Mouse (Mus musculus) stomach, postnatal 0 days (tissue): ENCODE measurements at regions not wholly inside any gene's neighbourhood (a gene's known extent, or its start where the extent isn't known, plus 50 kb on each side); places are given as distances from the start of the nearest gene placed in this dataset. TPM values are rescaled to one million over a fixed set of nuclear protein-coding genes. Genes with fewer than 3 reads are reported as not detected.
"Not testable (repeated sequence)": the region's sequence is repeated elsewhere in the genome, so short reads cannot be mapped to it uniquely, and the experiment has no call there.

Source experiments
- ATAC-seq: fragments of 200-750 bp; cut with Nextera tagmentation; 2 replicates; pipeline ENCODE4 v1.8.0; 2017; ENCODE audit not compliant: low FRiP score, low TSS enrichment
- DNase-seq: peaks from one replicate; pipeline ENCODE4 v3.0.0-alpha.2; 2016; ENCODE audit warnings: low spot score
- H3K27ac ChIP-seq: fragments of 300-500 bp; sonication (generic); replicated peaks from 2 replicates; pipeline ENCODE4 v1.5.1; 2014; ENCODE audit warnings: mild to moderate bottlenecking, control low read depth
- H3K27me3 ChIP-seq: fragments of 300-500 bp; sonication (generic); 2 replicates; pipeline ENCODE4 v1.6.1; 2014; ENCODE audit warnings: low read length; ENCODE audit not compliant: control insufficient read depth, insufficient read depth
- H3K36me3 ChIP-seq: fragments of 300-500 bp; sonication (generic); 2 replicates; pipeline ENCODE4 v1.6.1; 2014; ENCODE audit warnings: low read length, mixed read lengths; ENCODE audit not compliant: control insufficient read depth, insufficient read depth
- H3K4me1 ChIP-seq: fragments of 300-500 bp; sonication (generic); replicated peaks from 2 replicates; pipeline ENCODE4 v1.6.1; 2014; ENCODE audit warnings: antibody characterized with exemption; ENCODE audit not compliant: control insufficient read depth, insufficient read depth
- H3K4me2 ChIP-seq: fragments of 300-500 bp; sonication (generic); replicated peaks from 2 replicates; pipeline ENCODE4 v1.6.1; 2014; ENCODE audit warnings: low read depth, mild to moderate bottlenecking, control low read depth, moderate library complexity
- H3K4me3 ChIP-seq: fragments of 300-500 bp; sonication (generic); 2 replicates; pipeline ENCODE4 v1.5.1; 2014; ENCODE audit warnings: low read depth, low read length, control low read depth
- H3K9ac ChIP-seq: fragments of 300-500 bp; sonication (generic); 2 replicates; pipeline ENCODE4 v1.6.1; 2014; ENCODE audit warnings: mild to moderate bottlenecking, low read length, control low read depth, mixed read lengths
- H3K9me3 ChIP-seq: fragments of 300-500 bp; sonication (generic); 2 replicates; pipeline ENCODE4 v1.6.1; 2016; ENCODE audit warnings: low read length; ENCODE audit not compliant: control insufficient read depth
- CTCF ChIP-seq: IDR thresholded peaks from 2 replicates; pipeline ENCODE4 v1.5.1; 2016; ENCODE audit warnings: antibody characterized with exemption, low read depth, mild to moderate bottlenecking, moderate library complexity
- EP300 ChIP-seq: optimal IDR thresholded peaks from 2 replicates; pipeline ENCODE3; 2016; ENCODE audit warnings: antibody characterized with exemption
- whole genome bisulfite sequencing: fragments of 180-500 bp; shearing (Covaris S2); extraction: QIAGEN DNeasy Blood & Tissue Kit; methylation state at CpG from one replicate; pipeline ENCODE4 v1.1.7; 2014; 5-methylcytosine and 5-hydroxymethylcytosine counted together
- microRNA-seq: library from miRNA; unstranded; fragments of <30 nt; microRNA quantifications from one replicate; pipeline ENCODE4, GENCODE M21; 2016

DNA sequence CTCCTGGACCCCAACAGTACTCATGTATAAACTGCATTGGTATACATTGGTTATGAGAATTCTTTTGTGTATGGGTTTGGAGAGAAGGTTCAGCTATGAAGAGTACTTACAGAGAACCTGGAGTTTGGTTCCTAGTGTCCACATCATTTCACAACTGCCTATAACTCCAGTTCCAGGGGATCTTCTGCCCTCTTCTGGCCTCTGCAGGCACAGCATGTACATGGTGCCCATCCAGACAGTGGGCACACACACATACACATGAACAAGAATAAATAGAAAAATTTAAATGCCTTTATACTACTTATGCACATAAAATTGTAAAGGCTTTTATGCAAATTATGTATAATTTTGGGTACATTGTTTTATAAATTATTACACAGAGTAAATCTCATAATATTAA, 59.9 kb upstream of the Spon1 start:
- no peak overlapping the region for H3K4me2 ChIP-seq
- no peak overlapping the region for H3K9ac ChIP-seq
- DNase-seq (no peak), ATAC-seq (no peak)
- no peak for TF ChIP-seq EP300
- TF ChIP-seq CTCF, result peak; percentile 37; the same call in 1 of the 2 replicates
- H3K4me3 ChIP-seq, result no peak overlapping the region
- H3K4me1 ChIP-seq, result no peaks in the 10 kb centered on the region
- no peaks in the 10 kb centered on the region for H3K27me3 ChIP-seq
- no peak overlapping the region for H3K27ac ChIP-seq
- no peaks in the 10 kb centered on the region for H3K36me3 ChIP-seq
- no peaks in the 10 kb centered on the region for H3K9me3 ChIP-seq

DNA sequence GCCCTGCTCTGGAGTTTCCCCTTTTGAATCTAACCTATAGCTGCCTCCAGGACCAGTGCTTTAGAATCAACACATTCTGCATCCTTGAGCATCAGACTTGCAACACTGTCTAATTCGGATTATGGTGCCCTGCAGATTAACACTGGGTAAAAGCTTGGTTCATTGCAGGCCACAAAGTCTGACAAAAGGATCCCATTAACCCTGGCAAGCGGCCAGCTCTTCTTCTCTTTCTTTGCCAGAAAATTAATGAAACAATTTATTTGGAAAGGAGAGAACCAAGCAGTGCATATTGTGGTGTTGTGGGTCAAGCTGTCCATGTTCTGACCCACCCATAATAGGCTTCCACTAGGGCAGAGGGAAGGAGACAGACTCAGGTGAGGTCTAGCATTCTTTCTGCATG, 58.2 kb upstream of the Spon1 start:
- no peak overlapping the region for H3K9ac ChIP-seq
- H3K36me3 ChIP-seq, result no peaks in the 10 kb centered on the region
- no peak for ATAC-seq
- no peak for TF ChIP-seq EP300
- no peak for TF ChIP-seq CTCF
- no peak overlapping the region for H3K4me2 ChIP-seq
- H3K4me1 ChIP-seq, result no peaks in the 10 kb centered on the region
- no peaks in the 10 kb centered on the region for H3K9me3 ChIP-seq
- no peak overlapping the region for H3K4me3 ChIP-seq
- WGBS, result 81% methylated on average over 2 of the region's 2 CpGs
- H3K27ac ChIP-seq, result no peak overlapping the region
- no peaks in the 10 kb centered on the region for H3K27me3 ChIP-seq
- DNase-seq, result no peak

DNA sequence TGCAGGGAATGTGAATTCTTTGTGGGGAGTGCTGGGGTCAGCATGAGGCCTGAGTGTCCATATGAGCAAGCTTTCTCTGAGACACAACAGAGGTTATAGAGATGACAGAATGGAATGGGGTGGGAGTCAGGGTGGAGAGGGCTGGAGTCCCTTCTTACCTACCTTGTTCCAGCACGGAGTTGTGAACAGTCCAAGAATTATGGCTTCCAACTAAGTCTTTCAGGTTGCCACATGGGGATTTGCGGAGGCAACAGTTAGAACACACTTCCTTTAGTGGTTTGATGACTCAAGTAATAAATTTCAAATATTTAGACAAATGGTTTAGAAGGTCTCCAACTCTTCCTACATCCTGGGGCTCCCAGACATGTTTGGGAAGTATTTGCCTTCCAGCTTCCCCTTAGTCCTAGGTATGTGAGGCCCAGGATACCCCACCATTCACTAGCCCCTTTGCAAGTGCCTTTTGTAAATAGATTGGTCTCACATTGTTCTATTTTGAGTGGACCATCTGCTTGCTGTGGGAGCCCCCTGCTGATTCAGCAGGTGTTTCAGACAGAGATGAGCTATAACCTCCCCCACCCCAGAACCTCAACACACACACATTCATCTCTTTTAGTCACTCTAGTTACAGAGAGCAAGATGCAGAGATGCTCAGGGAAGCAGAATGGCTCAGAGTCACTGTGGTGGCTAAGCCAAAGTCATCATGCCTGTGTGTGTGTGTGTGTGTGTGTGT, 55.1 kb upstream of the Spon1 start:
- Histone ChIP-seq H3K4me3 (no peak overlapping the region), H3K4me2 (no peak overlapping the region), H3K27ac (no peak overlapping the region), H3K9me3 (no peaks in the 10 kb centered on the region), H3K27me3 (no peaks in the 10 kb centered on the region), H3K36me3 (no peaks in the 10 kb centered on the region), H3K9ac (no peak overlapping the region), H3K4me1 (no peaks in the 10 kb centered on the region)
- WGBS, result 49% methylated on average over 2 of the region's 2 CpGs
- DNase-seq (no peak), ATAC-seq (no peak)
- TF ChIP-seq EP300, result no peak
- no peak for TF ChIP-seq CTCF

DNA sequence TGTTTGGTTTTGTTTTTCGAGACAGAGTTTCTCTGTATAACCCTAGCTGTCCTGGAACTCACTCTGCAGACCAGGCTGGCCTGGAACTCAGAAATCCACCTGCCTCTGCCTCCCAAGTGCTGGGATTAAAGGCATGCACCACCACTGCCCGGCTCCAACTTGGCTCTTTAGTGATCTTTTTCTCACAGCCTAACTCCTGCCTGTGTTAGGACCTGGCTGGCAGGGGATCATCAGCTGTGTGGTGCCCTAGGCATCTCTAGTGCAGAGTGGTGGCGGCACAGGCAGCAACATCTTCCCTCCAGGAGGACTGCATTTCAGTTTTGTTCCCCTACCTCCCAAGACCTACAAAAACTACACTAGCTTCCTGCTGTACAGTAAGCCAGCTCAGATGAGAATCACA, 54.4 kb upstream of the Spon1 start:
- not testable (repeated sequence) for H3K9ac ChIP-seq, H3K4me3 ChIP-seq, DNase-seq, H3K4me2 ChIP-seq, H3K9me3 ChIP-seq, H3K36me3 ChIP-seq, ATAC-seq, H3K27me3 ChIP-seq, H3K4me1 ChIP-seq, H3K27ac ChIP-seq
- WGBS, result 69% methylated on average over 3 of the region's 3 CpGs

Small RNA genes lying in the stretch of these regions (microRNA-seq; reads per million reads assigned to microRNA genes)
- not detected for gene Gm23700
